Mouse (Mus musculus) midbrain, embryonic 16.5 days (tissue): ENCODE measurements around the gene Rarb. TPM values are rescaled to one million over a fixed set of nuclear protein-coding genes. Genes with fewer than 3 reads are reported as not detected.
A peak's percentile ranks its signal among the peaks of the same experiment; 100 is the strongest.

ENCODE experiments used
- ATAC-seq: fragments of 200-750 bp; cut with Nextera tagmentation; 2 replicates; pipeline ENCODE4 v1.8.0; 2017; ENCODE audit warnings: moderate TSS enrichment
- H3K27ac ChIP-seq: fragments of 300-500 bp; sonication (generic); 2 replicates; pipeline ENCODE4 v1.5.1; 2014; ENCODE audit warnings: mild to moderate bottlenecking, low read length, mixed read lengths
- H3K27me3 ChIP-seq: fragments of 300-500 bp; sonication (generic); 2 replicates; pipeline ENCODE4 v1.6.1; 2014; ENCODE audit warnings: low read depth, low read length, mixed read lengths; ENCODE audit not compliant: control insufficient read depth, insufficient read depth
- H3K36me3 ChIP-seq: fragments of 300-500 bp; sonication (generic); 2 replicates; pipeline ENCODE4 v1.6.1; 2014; ENCODE audit warnings: mild to moderate bottlenecking, low read length, moderate library complexity, mixed read lengths; ENCODE audit not compliant: control insufficient read depth, insufficient read depth
- H3K4me1 ChIP-seq: fragments of 300-500 bp; sonication (generic); 2 replicates; pipeline ENCODE4 v1.6.1; 2014; ENCODE audit warnings: mild to moderate bottlenecking, low read length, mixed read lengths; ENCODE audit not compliant: control insufficient read depth, insufficient read depth
- H3K4me2 ChIP-seq: fragments of 300-500 bp; sonication (generic); 2 replicates; pipeline ENCODE4 v1.6.1; 2014; ENCODE audit warnings: mild to moderate bottlenecking, low read length, mixed read lengths
- H3K4me3 ChIP-seq: fragments of 300-500 bp; sonication (generic); 2 replicates; pipeline ENCODE4 v1.5.1; 2014; ENCODE audit warnings: low read depth, mild to moderate bottlenecking, low read length, moderate library complexity, mixed read lengths
- H3K9ac ChIP-seq: fragments of 300-500 bp; sonication (generic); 2 replicates; pipeline ENCODE4 v1.6.1; 2014; ENCODE audit warnings: low read depth, low read length, mixed read lengths
- H3K9me3 ChIP-seq: fragments of 300-500 bp; sonication (generic); replicated peaks from 2 replicates; pipeline ENCODE4 v1.6.1; 2014; ENCODE audit warnings: mild to moderate bottlenecking, low read length, mixed read lengths; ENCODE audit not compliant: control insufficient read depth, poor library complexity, severe bottlenecking
- WGBS: fragments of 180-500 bp; shearing (Covaris S2); extraction: QIAGEN DNeasy Blood & Tissue Kit; methylation state at CpG from one replicate; pipeline ENCODE4 v1.1.7; 2014; 5-methylcytosine and 5-hydroxymethylcytosine counted together
- polyA plus RNA-seq: library from polyadenylated mRNA; unstranded; fragments of >200 nt; fragmentation: Nextera tagmentation; extraction: Ambion mirVana; gene quantifications from 2 replicates; pipeline ENCODE4 v1.2.1, GENCODE M21; 2015

The Rarb gene
- 8.0 and 8.1 TPM in 2 replicates for polyA plus RNA-seq

DNA sequence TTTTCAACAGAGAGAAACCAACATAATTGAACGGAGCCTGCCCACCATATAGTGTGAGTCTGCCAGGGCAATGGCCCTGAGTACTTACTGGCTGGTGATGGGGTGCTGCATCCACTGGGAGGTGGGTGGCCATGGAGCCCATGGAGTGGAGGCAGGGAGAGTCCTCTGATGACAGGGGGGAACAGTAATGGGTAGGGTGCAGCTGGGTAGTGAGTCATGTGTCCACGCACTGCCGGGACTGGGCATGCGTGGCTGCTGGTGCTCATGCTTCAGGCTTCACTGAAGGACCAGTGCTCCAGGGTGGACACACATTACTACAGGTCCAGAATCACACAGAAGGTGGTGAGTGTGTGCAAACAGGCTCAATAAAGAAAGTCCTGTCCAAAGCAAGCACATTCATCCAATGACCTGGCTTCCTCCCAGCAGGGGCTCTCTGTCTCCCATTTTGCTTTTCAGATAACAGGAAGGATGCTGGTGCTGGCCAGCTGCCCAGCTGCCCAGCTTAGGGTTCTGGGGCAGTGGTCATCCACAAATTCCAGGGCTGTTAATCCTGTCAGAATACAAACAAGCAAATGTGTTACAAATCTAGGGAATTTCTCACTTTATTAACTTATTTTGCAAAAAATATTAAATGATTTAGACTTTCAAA is at the start of gene Rarb:
Rarb (minus strand) TSS at position 555 of the 649 bp plus-strand sequence.
- Histone ChIP-seq H3K4me2 (no peak within 1 kb of the TSS), H3K4me3 (no peak within 1 kb of the TSS), H3K9me3 (no peaks in the 10 kb centered on the region), H3K27me3 (no peaks in the 10 kb centered on the region), H3K36me3 (no peaks in the 10 kb centered on the region), H3K27ac (no peak within 1 kb of the TSS), H3K4me1 (peaks cover 20% of the 10 kb centered on the region), H3K9ac (no peak within 1 kb of the TSS)
- WGBS = 94% methylated on average over 4 of the region's 4 CpGs
- ATAC-seq = no peak

- Histone ChIP-seq H3K9me3 (no peaks in the 10 kb centered on the region), H3K4me1 (no peaks in the 10 kb centered on the region), H3K36me3 (no peaks in the 10 kb centered on the region), H3K9ac (no peak overlapping the region), H3K27me3 (no peaks in the 10 kb centered on the region), H3K4me2 (no peak overlapping the region), H3K4me3 (no peak overlapping the region), H3K27ac (no peak overlapping the region)
- ATAC-seq = no peak
- 69% methylated on average over 3 of the region's 3 CpGs for WGBS
These were observed 23.1 kb upstream of the Rarb start for GRCm38 (mm10) chr14:16842036-16842435.

GRCm38 (mm10) chr14:16841597-16841989 is 22.6 kb upstream of the Rarb start:
- Histone ChIP-seq H3K27me3 (no peaks in the 10 kb centered on the region), H3K4me3 (no peak overlapping the region), H3K27ac (no peak overlapping the region), H3K4me2 (no peak overlapping the region), H3K36me3 (no peaks in the 10 kb centered on the region), H3K4me1 (no peaks in the 10 kb centered on the region), H3K9ac (no peak overlapping the region), H3K9me3 (no peaks in the 10 kb centered on the region)
- 51% methylated on average over 6 of the region's 6 CpGs for WGBS
- peak; percentile 72 for ATAC-seq

- Histone ChIP-seq H3K9ac (no peak overlapping the region), H3K4me2 (no peak overlapping the region), H3K27ac (no peak overlapping the region), H3K27me3 (no peaks in the 10 kb centered on the region), H3K36me3 (no peaks in the 10 kb centered on the region), H3K4me1 (no peaks in the 10 kb centered on the region), H3K4me3 (no peak overlapping the region), H3K9me3 (no peaks in the 10 kb centered on the region)
- ATAC-seq = peak; percentile 88
- WGBS = 46% methylated on average over 8 of the region's 8 CpGs
These were observed 22.1 kb upstream of the Rarb start for GRCm38 (mm10) chr14:16840951-16841596.

GRCm38 (mm10) chr14:16840135-16840534 is 21.2 kb upstream of the Rarb start:
- ATAC-seq = no peak
- H3K27ac ChIP-seq = no peak overlapping the region
- no peak overlapping the region for H3K4me3 ChIP-seq
- no peak overlapping the region for H3K4me2 ChIP-seq
- H3K27me3 ChIP-seq = no peaks in the 10 kb centered on the region
- no peaks in the 10 kb centered on the region for H3K4me1 ChIP-seq
- no peaks in the 10 kb centered on the region for H3K9me3 ChIP-seq
- no peak overlapping the region for H3K9ac ChIP-seq
- 97% methylated on average over 2 of the region's 2 CpGs for WGBS
- no peaks in the 10 kb centered on the region for H3K36me3 ChIP-seq

- Histone ChIP-seq H3K4me3 (no peak overlapping the region), H3K4me2 (no peak overlapping the region), H3K27me3 (no peaks in the 10 kb centered on the region), H3K4me1 (peaks cover 4% of the 10 kb centered on the region; the same call in 1 of the 2 replicates), H3K36me3 (no peaks in the 10 kb centered on the region), H3K9ac (no peak overlapping the region), H3K27ac (no peak overlapping the region), H3K9me3 (no peaks in the 10 kb centered on the region)
- WGBS = 39% methylated on average over 1 of the region's 1 CpGs
- peak; percentile 88 for ATAC-seq
These were observed 3.7 kb downstream of the Rarb start for GRCm38 (mm10) chr14:16815096-16815741.

- no peaks in the 10 kb centered on the region for H3K27me3 ChIP-seq
- no peak overlapping the region for H3K4me3 ChIP-seq
- no peaks in the 10 kb centered on the region for H3K4me1 ChIP-seq
- H3K4me2 ChIP-seq = no peak overlapping the region
- 72% methylated on average over 3 of the region's 3 CpGs for WGBS
- ATAC-seq = no peak
- no peaks in the 10 kb centered on the region for H3K9me3 ChIP-seq
- no peak overlapping the region for H3K9ac ChIP-seq
- H3K36me3 ChIP-seq = no peaks in the 10 kb centered on the region
- no peak overlapping the region for H3K27ac ChIP-seq
These were observed 12.8 kb downstream of the Rarb start for GRCm38 (mm10) chr14:16806155-16806554.

DNA sequence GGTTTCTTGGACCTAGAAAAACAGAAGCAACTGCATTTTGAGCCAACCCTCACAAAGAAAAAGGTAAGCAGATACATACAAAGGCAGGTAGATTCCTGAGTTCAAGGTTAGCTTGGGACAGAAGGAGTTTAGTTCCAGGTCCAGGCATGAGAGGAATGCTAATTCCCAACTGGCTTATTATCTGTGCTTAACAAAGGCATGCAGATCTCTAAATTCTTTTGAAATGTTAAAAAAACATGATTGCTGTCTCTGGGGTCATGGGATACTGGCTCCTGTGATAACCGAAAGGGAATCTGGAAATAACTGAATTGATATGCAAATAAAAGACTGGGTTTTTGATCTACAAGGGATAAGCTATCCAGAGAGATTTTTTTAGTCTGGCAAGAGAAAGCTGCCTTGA is 28.8 kb downstream of the Rarb start:
- 34% methylated on average over 1 of the region's 1 CpGs for WGBS
- H3K36me3 ChIP-seq = no peaks in the 10 kb centered on the region

GRCm38 (mm10) chr14:16781942-16782541 is 36.9 kb downstream of the Rarb start:
- no peaks in the 10 kb centered on the region for H3K36me3 ChIP-seq
- H3K4me2 ChIP-seq = no peak overlapping the region
- no peak for ATAC-seq
- no peaks in the 10 kb centered on the region for H3K4me1 ChIP-seq
- WGBS = 89% methylated on average over 5 of the region's 5 CpGs
- no peak overlapping the region for H3K27ac ChIP-seq
- H3K9ac ChIP-seq = no peak overlapping the region
- H3K4me3 ChIP-seq = no peak overlapping the region
- no peaks in the 10 kb centered on the region for H3K27me3 ChIP-seq
- H3K9me3 ChIP-seq = no peaks in the 10 kb centered on the region

More for the DNA sequence above, 28.8 kb downstream of the Rarb start:
- no peak overlapping the region for H3K9ac ChIP-seq
- H3K9me3 ChIP-seq = no peaks in the 10 kb centered on the region
- H3K4me2 ChIP-seq = no peak overlapping the region
- no peak overlapping the region for H3K27ac ChIP-seq
- H3K4me1 ChIP-seq = no peaks in the 10 kb centered on the region
- ATAC-seq = no peak
- no peak overlapping the region for H3K4me3 ChIP-seq
- no peaks in the 10 kb centered on the region for H3K27me3 ChIP-seq
